Mouse (Mus musculus) olfactory bulb, adult 2 months (tissue): ENCODE measurements around the gene Rab6b.

Experiments used
- CTCF ChIP-seq: fragments of 200-500 bp; IDR thresholded peaks from 2 replicates; pipeline ENCODE4 v1.5.1; 2012; ENCODE audit warnings: low read depth, mild to moderate bottlenecking, low read length, moderate library complexity; ENCODE audit not compliant: insufficient read depth
- POLR2A ChIP-seq: fragments of 200-500 bp; IDR thresholded peaks from 2 replicates; pipeline ENCODE4 v1.6.1; 2012; ENCODE audit warnings: mild to moderate bottlenecking, low read depth, low read length, moderate library complexity; ENCODE audit not compliant: insufficient read depth

DNA sequence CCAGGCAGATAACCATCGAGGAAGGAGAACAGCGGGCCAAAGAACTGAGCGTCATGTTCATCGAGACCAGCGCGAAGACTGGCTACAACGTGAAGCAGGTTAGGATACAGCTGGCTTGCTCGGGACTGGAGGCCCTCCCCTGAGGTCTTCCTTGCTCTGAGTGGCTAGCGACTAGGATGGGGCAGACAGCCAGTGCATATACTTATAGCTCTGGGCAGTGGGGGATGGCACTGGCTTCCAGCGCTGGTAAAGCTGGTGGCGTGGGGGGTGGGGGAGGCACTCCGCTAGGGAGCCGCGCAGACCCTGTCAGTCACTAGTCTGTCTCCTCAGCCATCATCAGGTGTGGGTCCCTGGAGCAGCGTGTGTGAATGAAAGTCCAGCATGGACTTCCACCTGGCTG lies 52.2 kb downstream of the Rab6b start:
- TF ChIP-seq CTCF (no peak), POLR2A (no peak)
